Comparison of ENCODE assay signal across 8 mouse cellular contexts in the genomic region with DNA sequence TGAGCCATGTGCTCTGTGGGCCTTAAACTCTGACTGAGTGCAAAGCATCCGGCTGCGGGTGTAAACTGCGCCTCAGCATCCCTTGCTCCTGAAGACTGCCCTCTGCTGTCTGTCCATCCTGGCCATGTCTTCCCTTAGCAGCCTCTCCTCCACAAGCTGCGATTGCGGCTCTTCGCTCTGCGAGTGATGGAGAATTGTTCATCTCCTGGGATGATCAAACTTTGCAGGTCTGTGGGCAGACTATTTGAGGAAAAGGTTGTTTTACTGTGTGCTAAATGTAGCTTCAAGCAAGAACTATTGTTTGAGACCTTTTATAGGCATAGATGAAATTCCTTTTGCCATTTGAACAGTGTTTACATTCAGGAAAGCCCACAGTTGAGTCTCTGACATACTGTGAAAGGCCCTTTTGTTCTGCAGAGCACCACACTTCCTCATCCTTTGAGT.
DNase-seq lines count a peak whose midpoint lies in the region; ATAC-seq and TF ChIP-seq lines count a peak whose summit lies in the region.

No protein-coding gene starts in this region.

- H3K4me3 ChIP-seq in layer of hippocampus, adult 2 months = no peak overlapping the region
- no peak overlapping the region for H3K4me3 ChIP-seq in intestine, embryonic 16.5 days (ENCODE audit: low read length)
- H3K4me3 ChIP-seq in midbrain, embryonic 15.5 days = no peak overlapping the region

- H3K9me3 ChIP-seq in intestine, embryonic 16.5 days (ENCODE audit: control insufficient read depth, low read length) = no peaks in the 10 kb centered on the region
- no peaks in the 10 kb centered on the region for H3K9me3 ChIP-seq in midbrain, embryonic 15.5 days

- H3K4me2 ChIP-seq in intestine, embryonic 16.5 days (ENCODE audit: low read depth, low read length) = no peak overlapping the region
- H3K4me2 ChIP-seq in midbrain, embryonic 15.5 days = no peak overlapping the region

- H3K4me1 ChIP-seq in intestine, embryonic 16.5 days (ENCODE audit: control insufficient read depth, insufficient read depth, low read length) = 0 out of 2 replicates have a peak, but pooled peaks cover 4% of the 10 kb centered on the region
- H3K4me1 ChIP-seq in midbrain, embryonic 15.5 days = peaks cover 10% of the 10 kb centered on the region

- DNase-seq in layer of hippocampus, adult 2 months (ENCODE audit: low spot score in 2 of 2) = no peak
- DNase-seq in layer of hippocampus, postnatal 14 days (ENCODE audit: low spot score in 2 of 2) = no peak
- DNase-seq in embryo, embryonic 9.5 days (ENCODE audit: extremely low spot score) = peak; percentile 56
- no peak for DNase-seq in MN1 (ENCODE audit: low spot score)
- no peak for DNase-seq in urinary bladder, postnatal 4 days (ENCODE audit: low spot score in 2 of 2)
- no peak for DNase-seq in adrenal gland, adult 8-10 months

- H3K27ac ChIP-seq in layer of hippocampus, adult 2 months = no peak overlapping the region
- peak overlapping the region; percentile 61 for H3K27ac ChIP-seq in intestine, embryonic 16.5 days (ENCODE audit: low read length)
- H3K27ac ChIP-seq in midbrain, embryonic 15.5 days = peak overlapping the region; percentile 53

- H3K9ac ChIP-seq in intestine, embryonic 16.5 days (ENCODE audit: low read depth, low read length) = no peak overlapping the region
- no peak overlapping the region for H3K9ac ChIP-seq in midbrain, embryonic 15.5 days

- peak; percentile 76 for ATAC-seq in intestine, embryonic 16.5 days
- peak; percentile 69 for ATAC-seq in midbrain, embryonic 15.5 days (replicated peaks)

- 19% methylated on average over 7 of the region's 7 CpGs for WGBS in intestine, embryonic 16.5 days
- 6% methylated on average over 7 of the region's 7 CpGs for WGBS in midbrain, embryonic 15.5 days

- peak; percentile 72 for TF ChIP-seq CTCF in layer of hippocampus, adult 2 months (conservative IDR thresholded peaks at IDR 0.05)

- H3K36me3 ChIP-seq in intestine, embryonic 16.5 days (ENCODE audit: control insufficient read depth, insufficient read depth, low read length) = no peaks in the 10 kb centered on the region
- no peaks in the 10 kb centered on the region for H3K36me3 ChIP-seq in midbrain, embryonic 15.5 days (replicated peaks)

- no peaks in the 10 kb centered on the region for H3K27me3 ChIP-seq in intestine, embryonic 16.5 days (replicated peaks; ENCODE audit: control insufficient read depth, insufficient read depth, low read length)
- no peaks in the 10 kb centered on the region for H3K27me3 ChIP-seq in midbrain, embryonic 15.5 days (replicated peaks)
